Mouse (Mus musculus) small intestine, adult 2 months (tissue): Measurements from ENCODE around the gene Tyms. TPM values are rescaled to one million over a fixed set of nuclear protein-coding genes. Genes with fewer than 3 reads are reported as not detected.
A peak's percentile ranks its signal among the peaks of the same experiment; 100 is the strongest.
"Not testable (repeated sequence)": the region's sequence is repeated elsewhere in the genome, so short reads cannot be mapped to it uniquely, and the experiment has no call there.

Experiments
- H3K27ac ChIP-seq: fragments of 200-500 bp; 2 replicates; pipeline ENCODE4 v1.5.1; 2012; ENCODE audit warnings: low read depth, low read length, control low read depth, inconsistent platforms; ENCODE audit not compliant: insufficient read depth
- H3K27me3 ChIP-seq: fragments of 200-500 bp; 2 replicates; pipeline ENCODE4 v1.6.1; 2012; ENCODE audit warnings: mild to moderate bottlenecking, moderate library complexity, low read length, inconsistent platforms; ENCODE audit not compliant: control insufficient read depth, insufficient read depth
- H3K36me3 ChIP-seq: fragments of 200-500 bp; 2 replicates; pipeline ENCODE4 v1.6.1; 2012; ENCODE audit warnings: mild to moderate bottlenecking, low read length, control low read depth, inconsistent platforms; ENCODE audit not compliant: control insufficient read depth, insufficient read depth
- H3K4me1 ChIP-seq: fragments of 200-500 bp; 2 replicates; pipeline ENCODE4 v1.6.1; 2012; ENCODE audit warnings: low read length, inconsistent platforms, mixed read lengths; ENCODE audit not compliant: control insufficient read depth, insufficient read depth, insufficient read length
- H3K4me3 ChIP-seq: fragments of 200-500 bp; 2 replicates; pipeline ENCODE4 v1.5.1; 2012; ENCODE audit warnings: low read depth, mild to moderate bottlenecking, control low read depth, inconsistent platforms, low read length, moderate library complexity
- CTCF ChIP-seq: fragments of 200-500 bp; IDR thresholded peaks from 2 replicates; pipeline ENCODE4 v1.5.1; 2012; ENCODE audit warnings: low read depth, mild to moderate bottlenecking, control low read depth, inconsistent platforms, low read length, moderate library complexity, mixed read lengths; ENCODE audit not compliant: insufficient replicate concordance, insufficient read length; ENCODE audit errors: extremely low read depth
- POLR2A ChIP-seq: fragments of 200-500 bp; IDR thresholded peaks from 2 replicates; pipeline ENCODE4 v1.6.1; 2012; ENCODE audit warnings: low read depth, mild to moderate bottlenecking, control low read depth, inconsistent platforms, low read length, moderate library complexity
- WGBS: fragments of 180-500 bp; shearing (Covaris S2); methylation state at CpG from one replicate; pipeline ENCODE4 v1.1.7; 2018; 5-methylcytosine and 5-hydroxymethylcytosine counted together
- polyA plus RNA-seq: library from polyadenylated mRNA; depleted of rRNA; stranded (reverse); fragments of >200 nt; gene quantifications from 2 replicates; pipeline ENCODE4 v1.2.3, GENCODE M21; 2012

The Tyms gene
- polyA plus RNA-seq, 1 experiment: 27.8 TPM

DNA sequence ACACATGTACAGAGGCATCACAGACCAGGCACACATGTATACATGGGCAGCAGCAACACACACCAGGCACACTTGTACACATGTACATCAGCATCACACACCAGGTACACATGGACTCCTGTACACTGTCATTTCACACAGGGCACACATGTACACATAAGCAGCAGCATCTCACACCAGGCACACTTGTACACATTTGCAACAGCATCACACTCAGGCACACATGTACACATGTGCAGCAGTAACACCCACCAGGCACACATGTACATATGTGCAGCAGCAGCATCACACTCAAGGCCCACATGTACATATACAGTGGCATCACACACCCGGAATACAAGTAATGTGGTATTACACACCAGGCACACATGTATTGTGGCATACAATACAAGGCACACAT is 24.8 kb upstream of the Tyms start:
- WGBS: 86% methylated on average over 1 of the region's 1 CpGs
- no peak overlapping the region for H3K27ac ChIP-seq
- TF ChIP-seq CTCF (no peak), POLR2A (no peak)
- H3K4me1 ChIP-seq: no peaks in the 10 kb centered on the region
- no peaks in the 10 kb centered on the region for H3K36me3 ChIP-seq
- no peak overlapping the region for H3K4me3 ChIP-seq
- no peaks in the 10 kb centered on the region for H3K27me3 ChIP-seq

DNA sequence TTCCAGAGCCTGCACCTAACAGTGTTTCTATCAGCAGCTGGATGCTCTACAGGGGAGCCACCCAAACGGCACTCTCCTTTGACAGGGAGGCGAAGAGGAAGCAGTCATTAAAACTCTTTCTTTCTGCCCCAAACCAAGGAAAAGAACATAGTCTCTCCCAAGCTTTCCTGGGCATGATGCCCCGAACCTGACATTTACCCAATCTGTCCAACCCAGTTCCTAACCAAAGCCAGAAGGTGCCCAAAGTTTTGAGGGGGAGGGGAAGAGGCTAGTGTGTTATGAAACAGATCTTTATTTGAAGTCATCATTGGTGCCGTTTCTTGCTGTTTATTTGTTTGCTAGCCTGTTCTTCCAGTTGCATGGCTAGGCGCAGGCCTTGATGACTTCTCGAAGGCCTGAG is 22.3 kb upstream of the Tyms start:
- Histone ChIP-seq H3K36me3 (no peaks in the 10 kb centered on the region), H3K4me3 (no peak overlapping the region), H3K27ac (no peak overlapping the region), H3K4me1 (no peaks in the 10 kb centered on the region), H3K27me3 (no peaks in the 10 kb centered on the region)
- WGBS: 70% methylated on average over 6 of the region's 6 CpGs
- TF ChIP-seq POLR2A (no peak), CTCF (no peak)

DNA sequence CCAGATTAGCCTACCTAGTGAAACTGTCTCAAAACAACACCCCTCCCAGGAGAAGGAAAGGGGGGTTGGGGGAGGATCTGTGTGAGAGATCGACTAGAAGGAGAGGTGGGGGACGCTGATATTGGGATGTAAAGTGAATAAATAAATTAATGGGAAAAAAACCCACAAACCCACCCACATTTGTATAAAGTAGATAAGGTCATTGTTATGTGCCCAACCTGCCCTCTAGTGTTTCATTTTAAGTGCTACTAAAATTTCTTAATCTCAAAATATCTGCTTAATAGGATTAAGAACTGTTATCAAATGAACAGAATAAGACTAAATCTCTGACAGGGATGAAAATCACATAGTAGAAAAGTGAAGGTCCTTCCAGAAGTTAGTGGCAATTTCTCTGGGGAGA is 21.0 kb upstream of the Tyms start:
- no peak overlapping the region for H3K4me3 ChIP-seq
- H3K4me1 ChIP-seq: no peaks in the 10 kb centered on the region
- H3K27me3 ChIP-seq: no peaks in the 10 kb centered on the region
- 53% methylated on average over 2 of the region's 2 CpGs for WGBS
- TF ChIP-seq CTCF: no peak
- TF ChIP-seq POLR2A: no peak
- H3K27ac ChIP-seq: no peak overlapping the region
- no peaks in the 10 kb centered on the region for H3K36me3 ChIP-seq

DNA sequence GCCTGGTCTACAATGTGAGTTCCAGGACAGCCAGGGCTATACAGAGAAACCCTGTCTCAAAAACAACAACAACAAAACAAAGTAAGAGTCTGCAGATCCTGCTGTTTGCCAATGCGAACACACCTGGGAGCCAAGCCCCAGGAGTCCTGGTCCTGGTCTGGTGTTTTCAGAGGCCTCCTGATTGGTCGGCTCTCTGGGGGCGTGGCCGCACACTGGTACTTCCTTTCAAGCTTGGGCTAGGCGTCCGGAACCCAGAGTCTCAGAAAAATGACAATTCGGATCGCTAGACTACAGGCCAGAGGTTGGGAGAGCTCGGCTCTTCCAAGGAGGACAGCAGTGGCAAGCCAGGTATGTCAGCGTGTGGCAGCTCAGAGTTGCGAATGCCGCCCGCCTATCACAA is 19.3 kb upstream of the Tyms start:
- 69% methylated on average over 13 of the region's 13 CpGs for WGBS
- Histone ChIP-seq H3K27ac (no peak overlapping the region), H3K27me3 (no peaks in the 10 kb centered on the region), H3K36me3 (no peaks in the 10 kb centered on the region), H3K4me1 (no peaks in the 10 kb centered on the region), H3K4me3 (no peak overlapping the region)
- TF ChIP-seq CTCF (no peak), POLR2A (no peak)

DNA sequence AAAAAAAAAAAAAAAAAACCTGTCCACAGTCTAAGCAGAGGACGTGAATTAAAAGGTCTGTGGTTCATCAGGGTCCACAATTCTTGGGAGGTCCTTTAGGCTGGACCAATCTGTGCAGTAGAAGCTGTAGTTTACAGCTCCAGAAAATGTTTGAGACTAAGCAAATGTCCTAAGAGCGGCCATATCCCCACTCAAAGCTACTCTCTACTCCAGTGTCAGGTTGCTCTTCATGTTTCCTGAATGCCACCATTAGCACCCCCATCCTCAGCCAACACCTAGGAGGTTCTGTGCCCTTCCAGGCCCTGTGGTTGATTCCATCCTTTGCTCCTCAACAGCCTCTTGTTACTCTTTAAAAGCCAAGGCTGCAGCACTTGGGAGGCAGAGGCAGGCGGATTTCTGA is 1.0 kb downstream of the Tyms start:
- H3K27ac ChIP-seq: no peak overlapping the region
- peak overlapping the region; percentile 47 for H3K4me3 ChIP-seq
- 20% methylated on average over 3 of the region's 3 CpGs for WGBS
- H3K4me1 ChIP-seq: no peaks in the 10 kb centered on the region
- H3K27me3 ChIP-seq: no peaks in the 10 kb centered on the region
- H3K36me3 ChIP-seq: peaks cover 11% of the 10 kb centered on the region
- TF ChIP-seq POLR2A: no peak
- no peak for TF ChIP-seq CTCF

DNA sequence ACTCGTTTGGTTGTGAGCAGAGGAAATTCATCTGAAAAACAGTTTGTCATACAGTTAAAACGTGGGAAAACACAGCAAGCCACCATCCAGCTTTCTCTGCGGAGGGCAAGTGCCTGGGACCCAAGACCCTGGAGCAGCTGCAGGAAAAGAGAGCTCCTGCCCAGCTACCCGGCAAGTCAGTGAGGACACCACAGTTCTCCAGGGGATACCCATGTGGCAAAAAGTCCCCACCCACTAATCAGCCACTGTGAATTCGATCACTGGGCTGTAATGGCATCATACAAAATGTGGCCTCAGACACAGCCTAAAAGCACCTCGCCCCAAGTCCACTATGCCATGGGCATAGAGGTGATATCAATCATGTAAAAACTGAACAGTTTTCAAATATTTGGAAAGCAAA is 1.7 kb downstream of the Tyms start:
- Histone ChIP-seq H3K4me3 (no peak overlapping the region), H3K4me1 (no peaks in the 10 kb centered on the region), H3K27me3 (no peaks in the 10 kb centered on the region), H3K27ac (no peak overlapping the region), H3K36me3 (peaks cover 11% of the 10 kb centered on the region)
- no peak for TF ChIP-seq POLR2A
- no peak for TF ChIP-seq CTCF
- WGBS: 59% methylated on average over 6 of the region's 6 CpGs

DNA sequence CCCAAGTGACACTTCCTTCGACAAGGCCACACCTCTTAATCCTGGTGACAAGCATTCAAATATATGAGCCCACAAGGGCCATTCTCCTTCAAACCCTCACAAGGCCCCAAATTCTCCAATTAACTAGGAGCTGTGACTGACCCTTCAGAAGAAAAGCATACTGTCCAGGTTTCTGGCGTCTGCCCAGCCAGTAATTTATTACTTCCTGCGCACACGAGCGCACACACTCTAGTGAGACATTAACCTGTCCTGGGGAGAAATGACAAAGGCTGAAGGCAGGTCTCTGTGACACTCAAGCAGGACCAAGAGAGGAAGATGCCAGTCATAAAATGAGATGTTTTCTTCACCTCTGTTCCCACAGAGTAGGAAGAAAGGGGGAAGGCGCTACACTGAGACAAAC is 5.7 kb downstream of the Tyms start:
- Histone ChIP-seq H3K36me3 (peaks cover 13% of the 10 kb centered on the region), H3K4me1 (no peaks in the 10 kb centered on the region), H3K4me3 (no peak overlapping the region), H3K27me3 (no peaks in the 10 kb centered on the region), H3K27ac (no peak overlapping the region)
- TF ChIP-seq CTCF: no peak
- TF ChIP-seq POLR2A: no peak
- 54% methylated on average over 6 of the region's 6 CpGs for WGBS

DNA sequence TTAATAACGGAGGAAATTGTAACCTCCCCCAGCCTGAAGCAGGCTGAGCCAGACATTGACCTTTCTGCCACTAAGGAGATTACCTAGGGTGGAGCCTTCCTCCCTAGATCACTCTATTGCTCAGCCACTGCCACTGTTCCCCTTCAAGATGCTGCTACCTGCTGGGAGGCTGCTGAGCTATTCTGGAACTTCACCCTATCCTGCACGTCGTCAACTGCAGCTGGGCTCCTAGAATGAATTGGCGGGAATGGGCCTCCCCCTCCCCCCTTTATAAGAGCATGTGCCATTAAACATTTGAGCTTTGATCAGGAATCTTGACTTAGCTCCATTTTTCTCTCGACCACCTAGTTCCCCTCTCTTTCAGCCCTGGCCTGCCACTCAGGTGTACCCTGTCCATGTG is 13.8 kb downstream of the Tyms start:
- H3K27ac ChIP-seq, H3K4me3 ChIP-seq, H3K27me3 ChIP-seq, H3K4me1 ChIP-seq: not testable (repeated sequence)
- 73% methylated on average over 5 of the region's 5 CpGs for WGBS
- H3K36me3 ChIP-seq: peaks cover 17% of the 10 kb centered on the region
